Mouse (Mus musculus): Measurements from ENCODE around the gene Col3a1. TPM values are rescaled to one million over a fixed set of nuclear protein-coding genes. Genes with fewer than 3 reads are reported as not detected.

Gene Col3a1
- 183 and 299 TPM in 2 replicates for polyA plus RNA-seq (2015; fragmentation: Nextera tagmentation; extraction: Ambion mirVana)

GRCm38 (mm10) chr1:45311388-45311787 lies at the start of gene Col3a1:
Col3a1 (plus strand) TSS chr1:45311538.
- no peaks in the 10 kb centered on the region for H3K27me3 ChIP-seq (replicated peaks; ENCODE audit: control insufficient read depth, insufficient read depth, low read length)
- H3K27ac ChIP-seq (ENCODE audit: low read depth, low read length): no peak within 1 kb of the TSS
- H3K4me3 ChIP-seq (ENCODE audit: low read length): peak within 1 kb of the TSS; percentile 18; the same call in 1 of the 2 replicates
- H3K4me1 ChIP-seq (ENCODE audit: control insufficient read depth, insufficient read depth, low read depth, low read length): no peaks in the 10 kb centered on the region
- H3K36me3 ChIP-seq (ENCODE audit: control insufficient read depth, insufficient read depth, low read length): no peaks in the 10 kb centered on the region
- WGBS: 82% methylated on average over 4 of the region's 4 CpGs
- no peak for ATAC-seq
- no peak within 1 kb of the TSS for H3K9ac ChIP-seq (ENCODE audit: low read depth, low read length)
- no peaks in the 10 kb centered on the region for H3K9me3 ChIP-seq (ENCODE audit: control insufficient read depth, low read length)
- no peak within 1 kb of the TSS for H3K4me2 ChIP-seq (ENCODE audit: low read length)

- H3K27ac ChIP-seq (ENCODE audit: low read depth, low read length): no peak overlapping the region
- no peak for ATAC-seq
- no peaks in the 10 kb centered on the region for H3K4me1 ChIP-seq (ENCODE audit: control insufficient read depth, insufficient read depth, low read depth, low read length)
- H3K4me3 ChIP-seq (ENCODE audit: low read length): no peak overlapping the region
- H3K27me3 ChIP-seq (replicated peaks; ENCODE audit: control insufficient read depth, insufficient read depth, low read length): no peaks in the 10 kb centered on the region
- H3K9ac ChIP-seq (ENCODE audit: low read depth, low read length): no peak overlapping the region
- no peak overlapping the region for H3K4me2 ChIP-seq (ENCODE audit: low read length)
- no peaks in the 10 kb centered on the region for H3K36me3 ChIP-seq (ENCODE audit: control insufficient read depth, insufficient read depth, low read length)
- no peaks in the 10 kb centered on the region for H3K9me3 ChIP-seq (ENCODE audit: control insufficient read depth, low read length)
Measured at GRCm38 (mm10) chr1:45269421-45269820, 41.9 kb upstream of the Col3a1 start.

DNA sequence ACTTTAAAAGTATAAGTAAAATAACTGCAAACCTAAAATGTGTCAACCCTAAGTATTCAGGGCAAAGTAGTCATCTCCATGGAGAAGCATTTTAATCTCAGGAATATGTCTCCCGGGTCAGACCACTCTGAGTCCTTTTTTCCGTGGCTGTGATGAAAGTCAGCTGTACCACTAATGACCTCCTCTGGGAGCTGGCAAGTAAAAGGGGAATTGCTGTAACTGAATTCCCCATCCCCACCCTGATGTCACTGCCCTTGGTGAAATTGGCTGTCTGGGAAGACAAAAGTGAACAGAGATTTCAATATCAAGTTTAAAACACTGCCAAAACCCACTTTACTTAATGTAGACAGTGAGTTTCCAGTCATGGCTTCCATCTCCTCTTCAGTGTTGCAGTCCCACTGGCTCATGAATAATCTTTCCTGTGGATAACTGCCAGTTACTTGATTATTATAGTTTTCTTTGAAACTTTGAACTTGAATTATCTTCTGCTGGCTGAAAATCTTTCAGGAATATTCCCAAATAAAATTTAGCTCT lies 35.3 kb upstream of the Col3a1 start:
- H3K27me3 ChIP-seq (replicated peaks; ENCODE audit: control insufficient read depth, insufficient read depth, low read length): no peaks in the 10 kb centered on the region
- 46% methylated on average over 2 of the region's 2 CpGs for whole genome bisulfite sequencing
- no peak for ATAC-seq
- no peak overlapping the region for H3K9ac ChIP-seq (ENCODE audit: low read depth, low read length)
- no peak overlapping the region for H3K4me3 ChIP-seq (ENCODE audit: low read length)
- no peak overlapping the region for H3K27ac ChIP-seq (ENCODE audit: low read depth, low read length)
- H3K36me3 ChIP-seq (ENCODE audit: control insufficient read depth, insufficient read depth, low read length): no peaks in the 10 kb centered on the region
- H3K4me1 ChIP-seq (ENCODE audit: control insufficient read depth, insufficient read depth, low read depth, low read length): no peaks in the 10 kb centered on the region
- H3K9me3 ChIP-seq (ENCODE audit: control insufficient read depth, low read length): no peaks in the 10 kb centered on the region
- no peak overlapping the region for H3K4me2 ChIP-seq (ENCODE audit: low read length)

DNA sequence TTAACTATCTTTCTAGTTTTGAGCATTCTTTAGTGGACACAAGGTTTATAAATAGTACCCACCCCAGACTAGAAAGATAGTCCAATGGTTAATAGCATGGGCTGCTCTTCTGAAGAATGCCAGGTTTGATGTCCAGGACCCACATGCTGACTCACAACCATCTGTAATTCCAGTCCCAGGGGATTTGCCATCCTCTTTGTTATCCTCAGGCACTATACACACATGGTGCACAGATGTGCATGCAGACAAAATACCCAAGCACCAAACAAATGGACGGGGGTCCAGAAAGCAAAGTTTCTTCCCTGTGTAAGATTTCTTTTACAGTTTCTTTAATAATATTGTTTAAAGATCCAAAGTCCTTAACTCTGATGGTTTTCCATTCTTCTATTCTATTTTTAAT lies 23.4 kb upstream of the Col3a1 start:
- Histone ChIP-seq H3K4me3 (ENCODE audit: low read length) (no peak overlapping the region), H3K27me3 (replicated peaks; ENCODE audit: control insufficient read depth, insufficient read depth, low read length) (no peaks in the 10 kb centered on the region), H3K27ac (ENCODE audit: low read depth, low read length) (no peak overlapping the region), H3K4me1 (ENCODE audit: control insufficient read depth, insufficient read depth, low read depth, low read length) (no peaks in the 10 kb centered on the region), H3K4me2 (ENCODE audit: low read length) (no peak overlapping the region), H3K36me3 (ENCODE audit: control insufficient read depth, insufficient read depth, low read length) (no peaks in the 10 kb centered on the region), H3K9me3 (ENCODE audit: control insufficient read depth, low read length) (no peaks in the 10 kb centered on the region), H3K9ac (ENCODE audit: low read depth, low read length) (no peak overlapping the region)
- ATAC-seq: no peak
- 84% methylated on average over 1 of the region's 1 CpGs for WGBS

DNA sequence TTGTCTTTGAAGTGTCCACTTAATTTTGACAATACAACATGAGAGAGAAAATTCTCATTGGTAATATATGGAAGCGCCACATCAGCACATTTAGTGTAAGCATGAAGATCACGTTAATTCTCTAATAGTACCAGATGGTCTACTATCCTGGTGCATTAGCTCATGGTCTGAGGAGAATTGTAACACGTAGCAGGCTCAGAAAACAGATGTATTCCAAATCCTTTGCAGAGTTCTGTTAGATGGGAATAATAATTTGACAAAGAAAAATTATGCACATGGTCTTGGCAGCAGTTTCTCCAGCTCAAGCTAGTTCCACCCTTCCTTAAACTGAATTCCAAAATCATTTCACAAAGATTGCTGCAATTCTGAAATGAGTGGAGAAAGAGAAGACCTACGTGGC lies 21.3 kb upstream of the Col3a1 start:
- no peaks in the 10 kb centered on the region for H3K36me3 ChIP-seq (ENCODE audit: control insufficient read depth, insufficient read depth, low read length)
- no peak for ATAC-seq
- H3K4me3 ChIP-seq (ENCODE audit: low read length): no peak overlapping the region
- H3K4me2 ChIP-seq (ENCODE audit: low read length): no peak overlapping the region
- WGBS: 69% methylated on average over 4 of the region's 4 CpGs
- no peaks in the 10 kb centered on the region for H3K4me1 ChIP-seq (ENCODE audit: control insufficient read depth, insufficient read depth, low read depth, low read length)
- H3K9ac ChIP-seq (ENCODE audit: low read depth, low read length): no peak overlapping the region
- no peaks in the 10 kb centered on the region for H3K9me3 ChIP-seq (ENCODE audit: control insufficient read depth, low read length)
- H3K27me3 ChIP-seq (replicated peaks; ENCODE audit: control insufficient read depth, insufficient read depth, low read length): no peaks in the 10 kb centered on the region
- H3K27ac ChIP-seq (ENCODE audit: low read depth, low read length): no peak overlapping the region

DNA sequence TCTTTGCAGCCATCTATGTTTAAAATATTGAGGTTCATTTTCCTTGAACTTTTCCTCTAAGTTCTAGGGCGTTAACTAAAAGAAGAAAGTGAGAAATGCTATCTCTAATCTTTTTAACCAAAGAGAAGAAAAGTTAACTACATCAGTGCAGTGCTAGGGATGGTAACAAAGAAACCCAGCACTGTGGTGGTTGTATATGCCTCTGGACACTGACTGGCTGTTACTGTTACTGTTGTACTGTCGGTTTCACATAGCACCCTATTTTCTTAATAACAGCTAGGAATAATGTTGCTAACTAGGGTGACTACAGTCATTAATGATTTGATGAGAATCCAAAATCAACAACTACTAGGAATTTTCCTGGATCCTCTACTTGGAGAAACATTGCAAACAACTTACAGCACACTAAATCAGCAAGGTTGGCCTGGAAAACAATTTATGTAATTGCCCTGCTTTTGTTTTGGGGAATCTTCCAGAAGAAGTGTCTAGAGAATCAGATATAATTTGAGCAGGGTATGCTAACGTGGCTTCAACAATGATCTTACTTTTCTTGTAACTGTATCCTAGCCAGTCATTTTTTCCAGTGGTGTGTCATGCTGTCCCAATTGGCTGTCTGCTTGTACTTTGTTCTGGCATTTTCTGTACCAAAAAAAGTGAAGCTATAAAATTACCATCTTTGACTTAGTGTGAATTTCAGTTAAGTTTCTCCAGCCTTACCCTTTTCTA lies 11.8 kb upstream of the Col3a1 start:
- H3K4me1 ChIP-seq (ENCODE audit: control insufficient read depth, insufficient read depth, low read depth, low read length): no peaks in the 10 kb centered on the region
- no peak for ATAC-seq
- H3K27me3 ChIP-seq (replicated peaks; ENCODE audit: control insufficient read depth, insufficient read depth, low read length): no peaks in the 10 kb centered on the region
- no peaks in the 10 kb centered on the region for H3K9me3 ChIP-seq (ENCODE audit: control insufficient read depth, low read length)
- H3K4me2 ChIP-seq (ENCODE audit: low read length): no peak overlapping the region
- WGBS: 79% methylated on average over 3 of the region's 3 CpGs
- no peak overlapping the region for H3K4me3 ChIP-seq (ENCODE audit: low read length)
- H3K27ac ChIP-seq (ENCODE audit: low read depth, low read length): no peak overlapping the region
- H3K36me3 ChIP-seq (ENCODE audit: control insufficient read depth, insufficient read depth, low read length): no peaks in the 10 kb centered on the region
- no peak overlapping the region for H3K9ac ChIP-seq (ENCODE audit: low read depth, low read length)

DNA sequence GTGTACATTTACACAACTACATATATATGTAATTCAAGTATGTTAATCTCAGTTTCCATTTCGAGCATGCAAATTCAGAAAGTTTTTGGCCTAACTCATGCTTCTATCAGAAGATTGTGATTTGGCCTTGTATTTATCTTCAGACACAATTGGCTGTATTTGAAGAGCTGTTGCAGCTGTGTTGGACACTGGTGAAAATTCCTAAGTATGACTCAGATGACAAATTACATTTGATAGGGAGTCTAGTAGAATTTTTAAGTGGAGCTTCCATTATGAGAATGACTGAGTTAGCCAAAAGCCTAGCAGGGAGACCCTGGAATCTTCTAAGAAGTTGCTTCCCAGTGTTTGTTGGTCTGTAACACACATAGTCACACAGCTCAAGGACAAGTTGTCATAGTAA lies 7.1 kb upstream of the Col3a1 start:
- H3K27ac ChIP-seq (ENCODE audit: low read depth, low read length): no peak overlapping the region
- H3K9ac ChIP-seq (ENCODE audit: low read depth, low read length): no peak overlapping the region
- no peak for ATAC-seq
- H3K4me1 ChIP-seq (ENCODE audit: control insufficient read depth, insufficient read depth, low read depth, low read length): no peaks in the 10 kb centered on the region
- H3K9me3 ChIP-seq (ENCODE audit: control insufficient read depth, low read length): no peaks in the 10 kb centered on the region
- no peaks in the 10 kb centered on the region for H3K36me3 ChIP-seq (ENCODE audit: control insufficient read depth, insufficient read depth, low read length)
- H3K27me3 ChIP-seq (replicated peaks; ENCODE audit: control insufficient read depth, insufficient read depth, low read length): no peaks in the 10 kb centered on the region
- H3K4me3 ChIP-seq (ENCODE audit: low read length): no peak overlapping the region
- H3K4me2 ChIP-seq (ENCODE audit: low read length): no peak overlapping the region
- WGBS: 74% methylated on average over 1 of the region's 1 CpGs

DNA sequence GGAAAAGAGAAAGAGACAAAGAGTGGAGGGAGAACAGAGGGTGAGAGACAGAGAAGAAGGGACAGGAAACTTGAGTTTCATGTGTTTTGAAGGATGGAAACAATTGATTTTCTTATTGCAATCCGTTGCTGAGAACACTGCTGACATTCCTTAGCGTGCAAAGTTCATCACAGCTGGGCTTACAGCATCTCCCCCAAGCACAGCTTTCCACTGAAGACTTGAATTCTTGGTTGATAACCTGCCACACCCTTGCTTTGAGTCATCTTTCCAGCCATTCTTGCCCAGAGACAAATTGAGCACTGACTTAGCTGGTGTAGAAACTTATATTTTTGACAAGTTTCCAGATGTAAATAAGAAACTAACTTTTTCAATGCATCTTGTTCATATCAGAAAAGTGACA lies 2.3 kb upstream of the Col3a1 start:
- WGBS: 78% methylated on average over 2 of the region's 2 CpGs
- no peaks in the 10 kb centered on the region for H3K9me3 ChIP-seq (ENCODE audit: control insufficient read depth, low read length)
- ATAC-seq: no peak
- H3K27ac ChIP-seq (ENCODE audit: low read depth, low read length): no peak overlapping the region
- H3K27me3 ChIP-seq (replicated peaks; ENCODE audit: control insufficient read depth, insufficient read depth, low read length): no peaks in the 10 kb centered on the region
- no peaks in the 10 kb centered on the region for H3K36me3 ChIP-seq (ENCODE audit: control insufficient read depth, insufficient read depth, low read length)
- H3K4me2 ChIP-seq (ENCODE audit: low read length): no peak overlapping the region
- no peak overlapping the region for H3K9ac ChIP-seq (ENCODE audit: low read depth, low read length)
- no peak overlapping the region for H3K4me3 ChIP-seq (ENCODE audit: low read length)
- no peaks in the 10 kb centered on the region for H3K4me1 ChIP-seq (ENCODE audit: control insufficient read depth, insufficient read depth, low read depth, low read length)

GRCm38 (mm10) chr1:45311962-45312361 lies 624 bp downstream of the Col3a1 start:
- H3K4me2 ChIP-seq (ENCODE audit: low read length): no peak overlapping the region
- no peaks in the 10 kb centered on the region for H3K36me3 ChIP-seq (ENCODE audit: control insufficient read depth, insufficient read depth, low read length)
- no peaks in the 10 kb centered on the region for H3K27me3 ChIP-seq (replicated peaks; ENCODE audit: control insufficient read depth, insufficient read depth, low read length)
- no peak overlapping the region for H3K9ac ChIP-seq (ENCODE audit: low read depth, low read length)
- H3K4me1 ChIP-seq (ENCODE audit: control insufficient read depth, insufficient read depth, low read depth, low read length): no peaks in the 10 kb centered on the region
- H3K4me3 ChIP-seq (ENCODE audit: low read length): no peak overlapping the region
- H3K27ac ChIP-seq (ENCODE audit: low read depth, low read length): no peak overlapping the region
- ATAC-seq: no peak
- H3K9me3 ChIP-seq (ENCODE audit: control insufficient read depth, low read length): no peaks in the 10 kb centered on the region
